Comparison of ENCODE assay signal across 12 mouse cellular contexts in genomic region chr10:56793074-56793473, GRCm38 (mm10).
DNase-seq lines count a peak whose midpoint lies in the region; ATAC-seq lines count a peak whose summit lies in the region.
"Had no signal": no experiment of that assay in that cellular context is flagged by ENCODE, and none has a peak within 500 bp of the region (broad histone marks: within the 10 kb centered on the region; RNA-seq: fewer than 3 reads in every experiment).

No protein-coding gene starts in this region.

- no peak overlapping the region for H3K27ac ChIP-seq in midbrain, embryonic 11.5 days (ENCODE audit: low read depth, low read length)
- no peak overlapping the region for H3K27ac ChIP-seq in midbrain, embryonic 10.5 days (replicated peaks)
- H3K27ac ChIP-seq: liver, embryonic 13.5 days had no signal

- DNase-seq in heart, adult 11 months: peak; percentile 91
- no peak for DNase-seq in heart, postnatal 10 days
- peak; percentile 82 for DNase-seq in midbrain, embryonic 11.5 days (ENCODE audit: low spot score, missing footprints)
- no peak for DNase-seq in midbrain, embryonic 10.5 days (ENCODE audit: low spot score)
- peak; percentile 11 to 39 for DNase-seq in kidney, postnatal 4 days
- no peak for DNase-seq in retina, postnatal 1 day
- no peak for DNase-seq in right cerebral cortex, postnatal 25 days
- no peak for DNase-seq in testis, postnatal 14 days (ENCODE audit: low spot score)
- DNase-seq: adrenal gland, postnatal 14 days; cerebellum, adult 11 months; liver, embryonic 13.5 days had no signal

- H3K4me1 ChIP-seq in midbrain, embryonic 11.5 days (ENCODE audit: control insufficient read depth, insufficient read depth, low read length): no peaks in the 10 kb centered on the region; the same call in 1 of the 2 replicates
- H3K4me1 ChIP-seq in midbrain, embryonic 10.5 days: peaks cover 16% of the 10 kb centered on the region
- H3K4me1 ChIP-seq: liver, embryonic 13.5 days had no signal

- no peak overlapping the region for H3K4me2 ChIP-seq in midbrain, embryonic 11.5 days
- H3K4me2 ChIP-seq: liver, embryonic 13.5 days had no signal

- H3K27me3 ChIP-seq in midbrain, embryonic 11.5 days (ENCODE audit: control insufficient read depth, insufficient read depth, low read length): no peaks in the 10 kb centered on the region
- H3K27me3 ChIP-seq in midbrain, embryonic 10.5 days (ENCODE audit: low read depth, poor library complexity, severe bottlenecking): no peaks in the 10 kb centered on the region
- H3K27me3 ChIP-seq: liver, embryonic 13.5 days had no signal

- H3K9me3 ChIP-seq in midbrain, embryonic 11.5 days (ENCODE audit: control insufficient read depth, low read length): no peaks in the 10 kb centered on the region
- no peaks in the 10 kb centered on the region for H3K9me3 ChIP-seq in midbrain, embryonic 10.5 days (replicated peaks)
- H3K9me3 ChIP-seq: liver, embryonic 13.5 days had no signal

- H3K4me3 ChIP-seq in midbrain, embryonic 11.5 days (ENCODE audit: low read depth, low read length): no peak overlapping the region
- H3K4me3 ChIP-seq in midbrain, embryonic 10.5 days: no peak overlapping the region
- H3K4me3 ChIP-seq: liver, embryonic 13.5 days had no signal

- no peak for ATAC-seq in midbrain, embryonic 11.5 days (ENCODE audit: low FRiP score)
- ATAC-seq: inflammation-experienced regulatory T-cells, adult 6 months had no signal

- 22% methylated on average over 8 of the region's 8 CpGs for WGBS in midbrain, embryonic 11.5 days
- WGBS in midbrain, embryonic 10.5 days: 37% methylated on average over 8 of the region's 8 CpGs

- H3K36me3 ChIP-seq in midbrain, embryonic 11.5 days (ENCODE audit: control insufficient read depth, insufficient read depth, low read length): no peaks in the 10 kb centered on the region
- H3K36me3 ChIP-seq in midbrain, embryonic 10.5 days: no peaks in the 10 kb centered on the region
- H3K36me3 ChIP-seq: liver, embryonic 13.5 days had no signal

- no peak overlapping the region for H3K9ac ChIP-seq in midbrain, embryonic 11.5 days (ENCODE audit: low read length)
- H3K9ac ChIP-seq: liver, embryonic 13.5 days had no signal

- intact Hi-C loops in heart, postnatal 10 days (cut with DNase I): no loop called here

Comparison
In these comparisons a context has a peak if more than half of its experiments do, and no peak if none do; other contexts are left out.
1. DNase-seq: peak in heart, adult 11 months (single experiment), midbrain, embryonic 11.5 days (single experiment) and kidney, postnatal 4 days (2 of 2); none in heart, postnatal 10 days (0 of 2), midbrain, embryonic 10.5 days (single experiment), retina, postnatal 1 day (single experiment), right cerebral cortex, postnatal 25 days (single experiment) and testis, postnatal 14 days (single experiment).